Mouse (Mus musculus) kidney, postnatal 10 days (tissue): ENCODE measurements around the gene Ciart.
"Not testable (repeated sequence)": the region's sequence is repeated elsewhere in the genome, so short reads cannot be mapped to it uniquely, and the experiment has no call there.

Source experiments
- DNase-seq: peaks from one replicate; pipeline ENCODE4 v3.0.0; 2021; ENCODE audit warnings: mixed read lengths

The Ciart gene

DNA sequence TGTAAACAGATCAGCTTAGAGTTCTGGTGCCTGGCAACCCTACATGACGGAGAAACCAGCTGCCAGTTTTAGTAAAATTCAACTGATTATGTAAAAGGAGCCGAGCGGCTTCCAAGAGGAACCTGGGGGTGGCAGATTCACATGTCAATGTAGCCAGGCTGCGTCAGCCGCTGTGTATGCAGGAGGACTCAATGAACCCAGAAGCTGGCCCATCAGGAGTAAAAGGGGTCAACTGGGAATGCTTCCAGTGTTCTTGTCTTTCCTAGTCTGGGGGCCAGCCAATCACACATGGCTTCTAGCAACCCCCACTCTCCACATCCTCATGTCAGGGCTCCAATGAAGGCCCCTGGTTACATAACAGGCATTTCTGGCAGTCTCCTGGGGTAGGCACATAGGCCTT lies 17.0 kb downstream of the Ciart start:
- no peak for DNase-seq

- no peak for DNase-seq
Observed at GRCm38 (mm10) chr3:95863578-95863977, 18.5 kb downstream of the Ciart start.

DNA sequence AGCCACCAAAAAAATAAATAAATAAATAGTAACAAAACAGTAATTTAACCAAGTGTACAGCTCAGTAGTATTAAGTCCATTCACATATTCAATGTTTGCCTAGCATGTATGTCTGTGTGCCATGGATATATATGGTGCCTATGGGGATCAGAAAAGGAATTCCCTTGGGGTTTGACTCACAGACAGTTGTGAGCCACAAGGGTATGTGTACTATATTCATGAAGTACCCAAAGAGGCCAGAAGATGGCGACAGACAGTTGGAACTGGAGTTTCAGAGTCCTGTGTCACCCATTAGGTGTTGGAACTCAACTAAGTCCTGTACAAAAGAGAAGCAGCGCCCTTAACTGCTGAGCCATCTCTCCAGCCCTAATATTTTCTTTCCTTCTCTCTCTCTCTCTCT lies 20.3 kb downstream of the Ciart start:
- peak; percentile 82 for DNase-seq

- DNase-seq = peak; percentile 34
Observed at GRCm38 (mm10) chr3:95861216-95861615, 20.8 kb downstream of the Ciart start.

DNA sequence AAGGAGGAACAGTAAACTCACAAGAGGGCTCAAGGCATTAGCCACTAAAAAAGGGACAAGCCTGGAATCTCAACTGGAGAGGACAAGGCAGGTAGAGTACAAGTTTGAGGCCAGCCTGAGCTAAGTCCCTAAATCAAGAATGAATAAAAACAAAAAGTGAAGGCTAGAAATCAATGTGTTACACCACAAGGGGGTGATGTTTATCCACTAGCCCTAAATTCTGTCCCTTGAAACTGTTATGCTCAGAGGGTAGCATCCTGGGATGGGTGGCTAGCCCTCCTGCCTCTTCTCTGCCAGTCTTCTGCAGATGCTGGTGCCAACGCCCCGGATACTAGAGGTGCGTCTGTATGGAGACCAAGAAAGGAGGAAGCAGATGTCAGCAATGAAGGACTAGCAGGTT lies 21.7 kb downstream of the Ciart start:
- no peak for DNase-seq

DNA sequence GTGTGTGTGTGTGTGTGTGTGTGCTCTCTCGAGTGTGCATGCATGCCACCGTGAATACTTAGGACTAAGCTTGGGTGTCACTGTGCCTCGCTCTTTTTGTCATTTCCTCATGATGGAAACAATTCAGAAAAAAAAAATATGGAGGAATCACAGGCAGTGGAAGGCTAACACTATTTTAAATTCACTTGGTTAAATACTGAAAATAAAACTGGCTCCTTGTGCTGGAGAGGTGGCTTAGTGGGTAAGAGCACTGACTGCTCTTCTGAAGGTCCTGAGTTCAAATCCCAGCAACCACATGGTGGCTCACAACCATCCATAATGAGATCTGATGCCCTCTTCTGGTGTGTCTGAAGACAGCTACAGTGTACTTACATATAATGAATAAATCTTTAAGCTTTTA lies 23.8 kb downstream of the Ciart start:
- DNase-seq = not testable (repeated sequence)

DNA sequence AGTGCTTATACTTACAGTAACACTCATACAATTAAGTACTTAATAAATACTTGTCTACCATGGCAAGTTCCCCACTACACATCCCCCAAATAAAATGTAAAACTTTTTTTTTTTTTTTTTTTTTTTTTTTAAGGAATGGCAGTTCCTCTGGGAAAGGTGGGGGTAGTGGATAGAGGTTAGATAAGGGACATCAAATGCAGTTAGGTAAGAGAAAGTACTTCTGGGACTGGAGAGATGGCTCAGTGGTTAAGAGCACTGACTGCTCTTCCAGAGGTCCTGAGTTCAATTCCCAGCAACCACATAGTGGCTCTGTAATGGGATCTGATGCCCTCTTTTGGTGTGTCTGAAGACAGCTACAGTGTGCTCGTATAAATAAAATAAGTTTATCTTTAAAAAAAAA lies 25.0 kb downstream of the Ciart start:
- not testable (repeated sequence) for DNase-seq

- DNase-seq = no peak
Observed at GRCm38 (mm10) chr3:95856115-95856514, 25.9 kb downstream of the Ciart start.

DNA sequence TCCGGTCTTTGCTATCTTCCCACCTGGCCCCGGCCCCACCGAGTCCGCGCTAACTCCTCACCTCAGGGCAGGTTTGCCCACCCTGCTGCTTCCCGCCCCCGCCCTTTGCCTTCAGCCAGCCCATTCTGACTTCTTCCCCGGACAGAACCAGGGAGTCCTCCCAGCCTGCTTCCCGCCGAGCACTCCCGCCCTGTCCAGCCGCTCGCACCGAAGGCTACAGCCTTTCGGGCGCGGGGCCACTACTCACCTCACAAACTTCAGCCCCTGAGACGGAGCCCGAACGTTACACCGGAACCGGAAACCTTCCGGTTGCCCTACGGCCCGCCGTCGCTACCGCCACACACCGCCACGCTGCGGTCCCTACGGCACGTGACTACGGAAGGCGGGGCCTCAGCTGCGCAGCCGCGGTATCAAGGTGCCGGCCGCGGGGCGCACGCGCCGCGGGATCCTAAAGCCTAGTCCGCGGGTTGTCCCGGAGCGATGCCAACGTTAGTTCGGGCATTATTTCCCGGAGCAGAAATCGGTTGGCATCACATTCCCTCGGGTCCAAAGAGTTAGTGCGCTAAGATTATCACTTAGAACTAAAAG lies 26.5 kb downstream of the Ciart start, which contains the start of gene Prpf3:
Gene Prpf3, minus strand, starts transcription at position 384 of the 588 bp plus-strand sequence.
- peak; percentile 97 for DNase-seq

GRCm38 (mm10) chr3:95851317-95851716 lies 30.7 kb downstream of the Ciart start:
- DNase-seq = no peak

- no peak for DNase-seq
Observed at GRCm38 (mm10) chr3:95850611-95851010, 31.4 kb downstream of the Ciart start.

DNA sequence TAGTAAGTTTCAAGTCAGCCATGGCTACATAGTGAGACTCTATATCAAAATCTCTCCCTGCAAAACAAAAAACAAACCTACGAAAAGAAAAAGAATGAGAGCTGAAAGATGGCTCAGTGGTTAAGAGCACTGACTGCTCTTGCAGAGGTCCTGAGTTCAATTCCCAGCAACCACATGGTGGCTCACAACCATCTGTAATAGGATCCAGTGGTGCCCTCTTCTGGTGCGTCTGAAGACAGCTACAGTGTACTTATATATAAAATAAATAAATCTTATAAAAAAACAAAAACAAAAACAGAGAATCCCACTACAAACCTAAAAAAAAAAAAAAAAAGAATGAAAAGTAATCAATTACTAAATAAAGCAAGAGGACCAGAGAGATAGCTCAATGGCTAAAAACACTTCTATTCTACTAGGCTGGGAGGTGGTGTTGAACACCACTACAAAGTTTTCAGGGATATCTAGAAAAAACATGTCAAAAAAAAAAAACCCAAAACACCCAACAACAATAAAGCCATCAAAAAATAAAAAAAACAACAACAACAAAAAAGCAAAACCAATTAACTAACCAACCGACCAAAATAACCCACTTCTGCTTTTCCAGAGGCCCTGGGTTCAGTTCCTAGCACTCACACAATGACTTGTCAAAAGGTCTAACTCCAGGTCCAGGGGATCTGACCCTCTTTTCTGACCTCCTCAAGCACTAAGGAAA lies 39.4 kb downstream of the Ciart start:
- no peak for DNase-seq

DNA sequence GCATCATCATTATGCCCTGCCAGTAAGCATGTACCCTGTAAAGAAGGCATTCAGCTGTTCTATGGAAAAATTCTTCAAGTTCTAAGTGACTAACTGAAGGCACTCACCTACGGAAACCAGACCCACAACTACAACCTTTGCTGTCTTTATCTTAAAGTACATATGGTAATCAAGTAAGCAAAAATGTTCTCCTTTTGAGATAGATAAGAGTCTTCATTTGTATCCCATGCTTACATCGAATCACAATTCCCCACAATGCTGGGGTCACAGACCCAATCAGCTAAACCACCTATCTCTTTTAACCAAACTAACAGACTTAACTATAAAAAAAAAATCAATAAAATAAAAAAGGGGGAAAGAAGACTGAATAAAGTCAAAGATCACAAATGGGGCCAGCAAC lies 42.8 kb downstream of the Ciart start:
- no peak for DNase-seq

DNA sequence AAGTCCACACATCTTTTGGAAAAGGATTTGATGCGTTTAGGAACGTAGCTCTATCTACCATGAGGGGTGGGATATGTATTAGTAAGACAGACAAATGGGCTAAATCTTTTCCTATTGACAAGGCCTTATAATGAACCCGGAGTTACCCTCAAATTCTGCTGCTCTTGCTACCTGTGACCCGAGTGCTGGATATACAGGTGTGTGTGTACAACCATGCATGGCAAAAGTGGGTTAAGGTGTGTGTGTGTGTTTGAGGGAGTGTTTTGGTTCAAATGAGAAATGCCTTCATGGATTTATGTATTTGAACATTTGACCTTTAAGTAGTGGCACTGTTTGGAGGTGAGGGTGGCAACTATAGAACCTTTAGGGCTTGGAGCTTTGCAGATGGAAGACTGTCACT lies 53.0 kb downstream of the Ciart start:
- DNase-seq = no peak
